Mouse (Mus musculus) ovary, postnatal 36 days (tissue): ENCODE data around the gene Mrnip.

Experiments
- DNase-seq: peaks from one replicate; pipeline ENCODE4 v3.0.0; 2022; ENCODE audit warnings: low spot score, mixed read lengths

The Mrnip gene

DNA sequence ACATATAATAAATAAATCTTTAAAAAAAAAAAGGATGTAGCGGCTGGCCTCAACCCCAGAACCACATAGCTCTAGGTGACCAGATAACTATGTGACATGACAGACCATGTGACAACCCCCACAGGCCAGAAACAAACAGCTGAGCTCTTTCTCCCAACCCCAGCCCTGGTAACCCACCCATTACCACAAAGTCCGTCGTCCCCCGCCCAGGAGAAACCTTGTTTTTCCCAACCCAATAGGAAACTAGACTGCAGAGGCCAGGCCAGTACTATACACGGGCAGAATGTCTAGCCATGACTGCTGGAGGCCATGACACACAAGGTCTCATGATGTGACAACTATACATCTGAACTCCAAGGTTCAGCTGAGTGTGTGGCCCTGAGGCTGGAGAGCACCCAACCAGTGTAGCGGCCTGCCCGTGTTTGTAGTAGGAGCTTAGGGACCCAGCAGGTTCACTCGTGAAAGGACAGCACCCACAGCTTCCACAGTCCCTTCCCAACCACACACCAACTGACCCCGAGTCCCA, 29.1 kb downstream of the Mrnip start:
- no peak for DNase-seq

DNA sequence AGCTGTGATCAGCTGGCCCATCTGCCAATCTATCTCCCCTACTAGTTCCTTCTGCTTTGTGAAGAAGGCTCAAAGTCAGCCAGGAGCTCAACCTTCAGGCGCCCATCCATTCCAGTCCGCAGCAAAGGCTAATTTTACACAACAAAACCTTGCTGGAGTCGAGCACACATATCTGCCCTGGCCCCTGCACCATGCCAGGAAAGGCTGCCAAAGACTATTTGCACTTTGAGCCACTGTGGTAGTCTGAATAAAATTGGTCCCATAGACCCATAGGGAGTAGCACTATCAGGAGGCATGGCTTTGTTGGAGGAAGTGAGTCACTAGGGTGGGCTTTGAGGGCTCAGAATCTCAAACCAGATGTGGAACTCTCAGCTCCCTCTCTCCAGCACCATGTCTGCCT, 31.2 kb downstream of the Mrnip start:
- DNase-seq: no peak

DNA sequence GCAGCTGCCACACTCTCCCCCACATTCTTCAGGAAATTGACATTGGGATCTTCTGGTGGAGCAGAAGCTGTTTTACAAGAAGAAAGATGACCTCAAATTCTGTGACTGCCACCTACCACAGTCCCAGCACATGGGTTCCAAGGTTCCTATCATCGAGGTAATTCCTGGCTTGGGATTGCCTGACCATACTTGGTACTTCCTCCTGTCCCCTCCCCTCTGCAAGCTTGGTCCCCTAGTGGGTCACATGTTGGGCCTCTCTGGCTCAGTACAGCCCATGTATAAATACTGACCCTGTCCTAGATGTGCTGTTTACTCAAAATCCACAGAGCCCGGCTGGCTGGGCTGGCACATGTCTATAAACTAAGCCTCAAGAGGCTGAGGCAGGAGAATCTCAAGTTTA, 31.8 kb downstream of the Mrnip start:
- DNase-seq: no peak

DNA sequence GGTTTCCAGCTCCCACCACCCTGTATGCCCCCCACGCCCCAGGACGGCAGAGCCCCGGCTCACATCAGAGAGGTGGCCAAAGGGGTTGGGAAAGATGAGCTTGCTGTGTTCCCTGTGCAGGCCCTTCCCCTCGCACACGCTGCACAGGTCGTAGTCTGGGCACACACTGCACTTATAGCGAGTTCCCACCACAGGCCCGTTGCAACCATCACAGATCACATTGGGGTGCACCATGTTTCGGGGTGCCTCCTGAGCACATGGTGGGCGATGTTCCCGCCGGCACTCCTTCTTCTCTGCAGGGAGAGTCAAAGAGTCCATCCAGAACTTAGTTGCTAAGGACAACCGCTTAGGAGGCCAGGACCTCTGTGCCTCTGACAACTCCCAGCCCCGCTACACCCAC, 33.1 kb downstream of the Mrnip start:
- no peak for DNase-seq

DNA sequence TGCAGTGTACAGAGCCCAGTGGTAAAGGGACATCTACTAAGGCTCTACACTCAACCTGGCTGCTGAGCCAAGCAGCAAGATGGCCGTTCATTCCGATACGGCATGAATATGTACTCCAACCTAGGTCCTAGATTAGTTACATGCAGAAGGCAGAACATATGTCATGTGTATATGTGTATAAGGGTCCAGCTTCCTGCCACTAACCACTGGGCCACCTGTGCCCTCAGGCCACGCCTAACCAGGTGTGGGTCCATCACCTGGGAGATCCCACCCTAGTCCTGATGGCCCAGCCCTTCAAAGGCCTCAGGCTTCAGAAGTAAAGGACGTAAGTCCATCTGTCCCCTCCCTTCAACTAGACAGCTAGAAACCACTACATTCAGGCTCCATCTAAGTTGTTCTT, 33.8 kb downstream of the Mrnip start:
- DNase-seq: no peak

DNA sequence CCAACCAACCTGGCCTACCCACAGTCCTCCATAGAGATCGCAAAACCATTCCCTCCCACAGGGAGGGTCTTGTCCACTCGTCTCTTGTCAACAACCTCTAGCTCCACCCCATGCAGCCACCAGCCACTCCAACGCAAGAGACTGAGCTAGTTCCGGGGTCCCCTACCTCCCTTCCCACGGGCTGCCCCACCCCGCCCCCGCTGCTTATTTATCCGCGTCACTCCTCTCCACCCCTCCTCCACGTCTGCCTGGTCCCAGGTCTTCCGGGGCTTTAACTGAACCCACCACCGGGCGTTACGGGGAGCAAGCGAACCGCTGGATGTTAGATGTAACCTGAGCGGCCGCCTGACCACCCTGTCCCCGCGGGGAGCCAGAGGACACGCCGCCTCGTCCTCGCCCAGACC, 35.9 kb downstream of the Mrnip start:
- DNase-seq: peak; percentile 89

DNA sequence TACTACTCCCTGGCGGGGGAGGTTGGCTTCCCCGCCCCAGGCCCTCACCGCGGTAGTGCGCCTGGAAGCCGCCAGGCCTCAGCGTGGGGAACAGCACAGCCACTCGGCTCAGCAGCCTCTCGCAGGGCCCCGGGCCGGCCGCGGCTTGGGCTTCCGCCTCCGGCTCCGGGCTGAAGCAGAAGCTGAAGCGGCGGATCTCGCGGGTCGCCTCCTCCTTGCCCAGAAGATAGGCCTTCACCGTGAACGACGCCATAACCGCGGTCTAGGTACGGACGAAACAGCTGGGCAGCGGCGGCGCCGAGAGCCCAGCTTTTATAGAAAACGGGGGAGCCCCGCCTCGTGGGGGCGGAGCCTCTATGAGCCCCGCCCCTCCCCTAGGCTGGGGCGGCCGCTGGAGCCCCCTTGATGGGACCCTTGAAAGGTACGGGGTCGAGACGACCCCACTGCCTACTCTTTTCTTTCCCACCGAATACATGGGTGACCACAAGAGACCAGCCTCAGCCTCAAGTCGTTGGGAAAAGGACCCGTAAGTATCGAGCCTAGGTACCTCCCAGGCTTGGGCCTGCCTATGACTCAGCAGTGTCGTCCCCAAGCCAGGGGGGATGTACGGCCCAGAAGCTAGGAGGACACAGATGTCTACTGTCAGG, 36.4 kb downstream of the Mrnip start, which contains the start of the genes Sqstm1 and Mgat4b:
Gene Sqstm1 (minus strand): TSS at position 323 of the 647 bp plus-strand sequence.
Gene Mgat4b (plus strand): TSS at position 386 of the 647 bp plus-strand sequence.
- DNase-seq: peak; percentile 88

DNA sequence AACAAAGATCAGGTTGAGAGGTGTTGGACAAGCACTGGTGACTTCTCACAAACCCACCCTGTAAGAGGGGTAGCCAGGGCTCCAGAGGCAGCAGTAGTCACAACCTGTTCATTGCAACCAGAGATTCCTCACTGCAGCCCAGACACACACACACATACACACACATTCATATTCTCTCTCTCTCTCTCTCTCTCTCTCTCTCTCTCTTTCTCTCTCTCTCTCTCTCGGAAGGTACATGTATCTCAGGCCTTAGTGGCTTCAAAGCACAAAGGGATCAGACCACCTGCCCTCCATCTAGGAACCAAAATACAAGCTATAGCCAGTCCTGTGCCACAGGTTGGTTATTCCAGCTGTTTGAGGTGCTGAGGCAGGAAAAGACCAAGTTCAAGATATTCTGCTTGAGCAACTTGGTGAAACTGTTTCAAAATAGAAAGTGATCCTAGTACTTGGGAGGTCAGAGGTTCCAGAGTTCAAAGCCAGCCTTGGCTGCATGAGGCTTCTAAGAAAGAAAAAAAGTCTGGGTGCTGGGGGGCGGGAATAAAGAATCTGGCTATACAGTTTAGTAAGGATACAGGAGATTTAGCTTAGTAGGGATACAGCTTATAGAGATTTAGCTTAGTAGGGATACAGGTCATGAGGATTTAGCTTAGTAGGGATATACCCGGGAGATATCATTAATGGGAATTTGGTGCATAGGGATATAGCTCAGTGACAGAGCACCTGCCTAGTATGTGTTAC, 37.2 kb downstream of the Mrnip start:
- DNase-seq: no peak

DNA sequence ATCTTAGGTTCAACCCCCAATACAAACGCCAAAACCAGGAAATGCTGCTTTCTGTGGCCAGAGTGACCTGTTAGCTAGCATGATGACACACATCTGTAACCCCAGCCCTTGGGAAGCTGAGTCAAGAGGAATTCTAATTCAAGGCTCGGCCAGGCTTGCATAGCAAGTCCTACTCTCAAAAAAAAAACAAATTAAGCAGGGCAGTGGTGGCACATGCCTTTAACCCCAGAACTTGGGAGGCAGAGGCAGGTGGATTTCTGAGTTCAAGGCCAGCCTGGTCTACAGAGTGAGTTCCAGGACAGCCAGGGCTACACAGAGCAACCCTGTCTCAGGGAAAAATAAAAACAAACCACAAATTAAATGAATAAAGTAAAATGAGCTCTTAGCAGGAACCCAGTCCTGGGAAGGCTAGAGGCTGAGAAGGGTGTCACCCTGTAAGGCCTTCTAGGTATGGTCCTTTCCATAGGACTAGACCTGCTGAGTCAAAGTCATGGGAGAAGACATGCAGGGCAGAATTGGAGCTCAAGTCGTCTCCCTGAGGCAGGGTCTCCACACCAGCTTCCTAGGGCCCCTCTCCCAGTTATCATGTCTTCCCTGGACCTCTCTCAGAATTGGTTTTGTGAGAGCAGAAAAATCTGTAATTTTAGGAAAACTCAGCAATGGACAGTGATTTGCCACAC, 38.0 kb downstream of the Mrnip start:
- DNase-seq: no peak

DNA sequence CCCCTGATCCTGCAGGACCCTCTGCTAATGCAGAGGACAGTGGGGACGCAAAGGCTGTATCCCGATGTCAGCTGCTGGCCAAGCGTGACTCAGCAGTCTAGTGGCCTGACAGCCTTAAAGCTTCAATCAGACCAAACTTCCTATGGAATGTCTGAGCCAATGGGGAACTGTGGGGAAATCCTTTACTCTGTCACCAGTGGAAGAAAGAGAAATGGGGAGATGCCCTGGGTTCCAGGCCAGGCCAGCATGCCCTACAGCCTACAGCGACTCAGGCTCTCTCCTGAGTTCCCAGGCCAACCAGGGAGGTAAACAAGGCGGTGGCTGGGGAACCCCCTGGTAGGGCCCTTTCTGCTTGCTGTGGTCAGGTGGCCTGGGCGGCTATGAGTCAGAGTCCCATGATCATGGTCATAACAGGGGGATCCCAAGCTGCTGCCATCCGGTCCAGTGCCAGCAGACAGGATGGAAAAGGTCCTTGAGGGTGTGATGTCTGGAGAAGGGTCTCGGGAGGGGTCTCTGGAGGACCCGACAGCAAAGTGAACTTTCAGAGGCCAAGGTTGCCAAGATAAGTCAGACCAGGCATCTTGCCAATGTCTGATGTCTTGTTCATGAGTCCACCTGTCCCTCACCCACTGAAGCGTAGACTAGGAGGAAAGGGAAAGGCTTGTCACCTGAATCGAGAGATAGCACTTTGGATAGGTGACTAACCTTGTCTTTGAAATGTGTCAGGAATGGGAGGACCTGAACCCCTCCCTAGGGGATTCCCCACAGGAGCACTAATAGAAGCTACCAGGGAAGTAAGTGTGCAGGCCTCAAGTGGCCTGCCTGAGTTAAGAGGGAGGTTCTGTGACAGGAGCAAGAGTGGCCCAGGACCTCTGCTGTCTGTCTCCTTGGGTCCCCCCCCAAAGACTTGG, 38.9 kb downstream of the Mrnip start:
- DNase-seq: peak; percentile 79

DNA sequence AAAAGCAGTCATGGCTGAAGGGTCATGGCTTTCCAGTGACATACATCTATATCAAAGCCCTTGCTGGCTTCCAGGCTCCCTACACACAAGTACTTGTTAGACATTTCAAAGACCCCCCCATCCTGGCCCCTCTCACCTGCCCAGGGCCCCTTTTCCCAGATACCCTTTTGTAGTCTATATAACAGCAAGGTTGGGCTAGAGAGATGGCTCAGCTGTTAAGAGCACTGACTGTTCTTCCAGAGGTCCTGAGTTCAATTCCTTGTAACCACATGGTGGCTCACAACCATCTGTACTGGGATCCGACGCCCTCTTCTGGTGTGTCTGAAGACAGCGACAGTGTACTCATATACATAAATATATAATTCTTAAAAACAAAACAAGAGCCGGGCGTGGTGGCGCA, 40.4 kb downstream of the Mrnip start:
- no peak for DNase-seq

DNA sequence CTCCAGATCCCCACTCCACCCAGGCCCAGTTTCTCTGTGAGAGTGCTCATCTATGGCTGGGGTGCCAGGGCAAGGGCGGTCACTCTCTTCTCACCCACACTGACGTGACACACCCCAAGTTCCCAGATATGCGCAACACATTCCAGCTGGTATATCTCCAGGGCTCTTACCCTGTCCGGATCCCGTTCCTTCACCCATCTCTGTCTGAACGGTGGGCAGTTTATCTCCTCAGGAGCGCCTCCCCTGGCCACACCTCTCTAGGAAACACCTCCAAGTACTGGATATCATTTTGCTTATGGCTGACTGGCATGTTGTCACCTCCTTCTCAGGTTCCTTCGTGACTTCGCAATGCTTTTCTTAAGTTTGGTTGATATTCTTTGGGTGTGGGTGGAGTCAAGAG, 41.4 kb downstream of the Mrnip start:
- DNase-seq: no peak

DNA sequence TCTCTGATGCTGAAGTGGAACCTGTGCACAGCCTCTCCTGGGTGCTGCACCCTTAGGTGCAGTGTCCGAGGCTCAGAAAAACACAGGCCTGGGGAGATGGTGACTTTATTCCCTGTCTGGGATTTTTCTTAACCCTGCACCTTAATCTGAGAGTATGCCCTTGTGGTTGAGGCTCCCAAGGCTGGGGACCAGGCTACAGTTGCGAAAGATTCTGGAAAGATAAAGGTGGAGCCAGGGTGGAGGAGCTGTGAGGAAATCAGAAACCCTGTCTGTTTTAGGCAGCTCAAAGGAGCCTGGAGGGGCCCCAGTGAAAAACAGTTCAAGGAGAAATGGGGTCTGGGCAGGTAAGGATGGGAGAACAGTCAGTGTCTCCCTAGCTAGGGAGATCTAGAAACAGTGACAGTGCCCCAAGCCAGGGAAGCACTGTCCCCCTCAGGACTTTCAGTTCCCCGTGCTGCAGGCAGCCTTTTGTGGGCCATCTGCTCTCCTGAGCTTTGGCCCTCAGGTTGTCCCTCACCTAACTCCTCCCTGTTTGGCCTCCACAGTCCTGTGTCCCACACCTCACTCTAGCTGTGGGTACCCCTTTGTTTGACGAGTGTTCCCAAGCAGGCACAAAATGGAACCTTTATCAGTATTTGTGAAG, 42.6 kb downstream of the Mrnip start:
- DNase-seq: peak; percentile 21

DNA sequence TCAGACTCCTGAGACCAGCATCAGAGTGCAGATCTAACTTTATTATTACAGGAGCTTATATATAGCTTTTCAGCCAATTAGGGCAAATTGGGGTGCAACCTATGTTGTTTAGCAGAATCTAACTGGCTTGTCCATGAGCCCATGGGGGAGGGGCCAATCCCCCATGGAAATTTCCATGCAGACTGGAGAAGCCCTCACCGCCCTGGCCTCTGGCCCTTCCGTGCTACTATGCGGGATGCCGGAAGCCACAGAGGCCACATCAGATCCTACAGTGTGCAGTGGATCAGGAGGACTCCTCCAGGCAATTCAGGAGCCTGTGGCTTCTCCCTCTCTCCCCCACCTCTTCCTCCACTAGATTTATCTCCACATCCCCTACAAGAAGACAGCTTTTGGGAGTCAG, 43.6 kb downstream of the Mrnip start:
- peak; percentile 25 for DNase-seq

DNA sequence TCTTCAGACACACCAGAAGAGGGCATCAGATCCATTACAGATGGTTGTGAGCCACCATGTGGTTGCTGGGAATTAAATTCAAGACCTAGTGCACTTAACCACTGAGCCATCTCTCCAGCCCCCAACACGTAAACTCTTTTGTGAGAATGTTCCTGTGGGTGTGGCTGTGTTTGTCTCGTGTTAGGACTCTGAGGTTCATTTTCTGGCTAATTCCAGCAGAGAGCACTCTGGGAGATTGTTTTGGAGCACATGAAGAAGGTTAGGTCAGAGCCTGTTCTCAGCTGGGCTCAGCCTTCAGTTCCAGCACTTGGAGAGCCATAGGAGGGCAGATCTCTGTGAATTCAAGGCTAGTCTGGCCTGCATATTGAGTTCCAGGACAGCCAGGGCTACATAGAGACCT, 45.6 kb downstream of the Mrnip start:
- DNase-seq: no peak

DNA sequence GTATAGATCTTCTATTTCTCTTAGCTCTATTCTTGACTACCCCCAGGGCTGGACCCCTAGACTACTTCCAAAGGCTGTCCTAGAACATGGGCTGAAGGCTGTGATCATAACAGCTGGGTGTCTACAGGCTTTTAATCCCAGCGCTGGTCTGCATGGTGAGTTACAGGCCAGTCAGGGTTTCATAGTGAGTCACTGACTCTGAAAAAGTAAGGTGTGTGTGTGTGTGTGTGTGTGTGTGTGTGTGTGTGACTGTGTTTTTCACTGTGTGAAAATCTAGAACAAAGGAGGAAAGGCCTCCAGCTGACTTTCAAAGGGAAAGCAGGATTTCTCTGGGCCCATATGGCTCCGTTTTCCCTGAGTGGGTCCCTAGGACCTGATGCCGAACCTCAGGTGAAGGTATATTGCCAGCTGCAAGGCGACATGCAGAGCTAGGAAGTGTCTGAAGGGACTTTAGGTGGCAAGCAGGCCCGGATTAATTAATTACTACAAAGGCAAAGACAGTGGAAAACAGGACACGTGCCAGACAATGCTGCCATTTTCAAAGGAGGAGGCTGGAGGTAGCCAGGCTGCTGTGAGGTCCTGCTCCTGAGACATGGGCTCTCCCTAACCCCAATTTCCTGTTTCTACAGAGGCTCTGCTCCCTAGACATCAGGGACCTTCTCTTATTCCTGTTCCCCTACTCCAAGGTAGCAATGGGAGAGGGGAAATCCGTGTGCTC, 48.5 kb downstream of the Mrnip start:
- no peak for DNase-seq

DNA sequence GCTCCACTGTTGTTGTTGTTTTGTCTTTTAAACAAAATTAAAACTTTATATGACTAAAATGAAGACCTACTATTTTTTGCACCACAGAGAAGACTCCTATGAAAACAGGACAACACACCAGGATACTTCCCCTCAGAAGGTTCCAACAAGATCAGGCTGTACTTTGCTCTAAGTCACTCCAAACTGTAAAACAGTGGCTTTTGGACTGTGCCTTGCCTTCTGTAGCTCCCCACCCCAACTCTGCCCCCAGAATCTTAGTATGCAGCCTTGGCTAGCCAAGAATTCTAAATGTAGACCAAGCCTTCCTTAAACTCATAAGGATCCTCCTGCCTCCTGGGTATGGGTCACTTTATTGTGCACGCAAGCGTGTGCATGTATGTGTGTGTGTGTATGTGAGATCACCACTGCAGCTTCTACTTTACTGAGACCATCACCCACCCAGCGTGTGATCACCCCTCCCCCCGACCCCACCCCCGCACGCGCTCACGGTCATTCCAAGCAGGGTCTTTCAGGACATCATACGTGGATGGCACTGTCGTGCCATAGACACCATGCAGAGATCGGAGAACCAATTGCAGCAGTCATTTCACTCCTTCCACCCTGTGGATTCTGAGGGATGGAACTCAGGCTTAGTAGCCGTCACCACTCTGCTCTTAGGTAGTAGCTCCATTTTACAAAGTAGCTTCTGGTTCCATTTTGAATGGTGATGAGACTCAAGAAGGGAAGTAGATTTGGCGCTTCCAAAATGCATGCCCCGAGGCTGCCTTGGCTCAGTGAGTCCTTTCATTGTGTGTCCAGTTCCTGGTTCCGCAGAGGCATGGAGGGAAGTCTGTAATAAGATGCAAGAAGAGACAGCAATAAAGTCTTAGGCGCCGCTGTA, 49.8 kb downstream of the Mrnip start:
- no peak for DNase-seq

DNA sequence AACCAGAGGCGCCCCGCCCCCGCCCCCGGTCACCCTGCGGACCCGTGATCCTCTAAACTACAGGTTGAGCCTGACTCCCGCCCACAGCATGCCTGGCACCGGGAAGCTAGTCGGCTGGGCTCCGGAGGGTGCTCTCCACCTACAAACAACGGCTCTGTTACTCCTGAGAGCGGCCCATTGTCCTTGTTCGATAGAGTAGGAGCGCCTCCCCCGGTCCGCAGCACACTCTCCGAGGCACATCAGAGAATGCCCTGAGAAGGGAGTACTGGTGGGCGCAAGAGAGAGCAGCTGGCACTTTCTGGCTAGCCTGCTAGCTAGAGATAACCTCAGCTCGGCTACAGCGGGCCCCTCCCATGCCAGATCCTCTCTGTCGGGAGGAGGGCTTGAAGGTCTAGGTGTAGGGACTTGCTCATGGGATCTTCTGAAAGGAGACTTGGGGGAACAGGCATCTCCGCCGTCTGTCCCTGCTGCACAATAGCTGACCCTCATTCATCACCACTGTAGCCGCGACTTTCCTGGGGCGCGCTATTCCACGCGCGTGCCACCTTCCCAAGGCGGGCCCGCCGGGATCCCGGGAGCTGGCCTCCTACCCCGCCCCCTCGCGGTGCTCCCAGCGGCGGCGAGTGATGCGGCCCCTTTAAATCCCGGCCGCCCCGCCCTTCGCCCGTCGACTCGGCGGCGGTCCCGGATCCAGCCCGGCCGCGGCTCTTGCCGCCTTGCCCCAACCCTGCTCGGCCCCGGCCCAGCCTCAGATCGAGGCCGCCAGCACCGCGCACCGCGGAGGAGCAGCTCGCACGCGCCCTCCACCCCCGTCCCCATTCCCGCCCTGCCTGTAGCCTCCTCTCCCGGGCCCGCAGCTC, 50.7 kb downstream of the Mrnip start:
- DNase-seq: peak; percentile 92
